Mouse (Mus musculus) frontal cortex, adult 2 months (tissue): ENCODE results near the gene Olfr866. TPM values are rescaled to one million over a fixed set of nuclear protein-coding genes. Genes with fewer than 3 reads are reported as not detected.

ENCODE experiments used
- DNase-seq, 2 experiments: peaks; one replicate each; pipeline ENCODE4 v3.0.0; 2022; ENCODE audit warnings: low spot score in 1 of 2; ENCODE audit errors: extremely low spot score in 1 of 2
- polyA plus RNA-seq: library from polyadenylated mRNA; depleted of rRNA; stranded (reverse); fragments of >200 nt; gene quantifications from 2 replicates; pipeline ENCODE4 v1.2.3, GENCODE M21; 2012; rRNA removed

The Olfr866 gene
- not detected in 2 replicates for polyA plus RNA-seq

DNA sequence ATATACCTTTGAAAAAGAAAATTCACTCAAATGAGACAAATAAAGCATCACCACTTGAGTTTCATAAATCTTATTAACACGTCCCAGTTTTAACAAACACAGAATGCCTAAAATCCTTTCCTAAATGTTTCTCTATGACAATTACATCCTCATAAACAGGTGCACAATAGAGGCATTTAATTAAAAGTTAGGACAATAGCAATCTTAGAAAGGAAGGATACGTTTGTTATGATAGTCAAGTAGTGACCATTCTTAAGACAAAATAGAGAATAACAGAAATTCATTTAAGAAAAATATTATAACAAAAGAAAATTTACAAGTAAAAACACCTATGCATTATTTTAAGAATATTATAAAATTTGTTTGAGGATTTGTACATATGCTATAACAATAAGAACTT is at the start of gene Olfr866:
Olfr866 (minus strand) TSS at position 101 of the 400 bp plus-strand sequence.
- DNase-seq, result no peak

DNA sequence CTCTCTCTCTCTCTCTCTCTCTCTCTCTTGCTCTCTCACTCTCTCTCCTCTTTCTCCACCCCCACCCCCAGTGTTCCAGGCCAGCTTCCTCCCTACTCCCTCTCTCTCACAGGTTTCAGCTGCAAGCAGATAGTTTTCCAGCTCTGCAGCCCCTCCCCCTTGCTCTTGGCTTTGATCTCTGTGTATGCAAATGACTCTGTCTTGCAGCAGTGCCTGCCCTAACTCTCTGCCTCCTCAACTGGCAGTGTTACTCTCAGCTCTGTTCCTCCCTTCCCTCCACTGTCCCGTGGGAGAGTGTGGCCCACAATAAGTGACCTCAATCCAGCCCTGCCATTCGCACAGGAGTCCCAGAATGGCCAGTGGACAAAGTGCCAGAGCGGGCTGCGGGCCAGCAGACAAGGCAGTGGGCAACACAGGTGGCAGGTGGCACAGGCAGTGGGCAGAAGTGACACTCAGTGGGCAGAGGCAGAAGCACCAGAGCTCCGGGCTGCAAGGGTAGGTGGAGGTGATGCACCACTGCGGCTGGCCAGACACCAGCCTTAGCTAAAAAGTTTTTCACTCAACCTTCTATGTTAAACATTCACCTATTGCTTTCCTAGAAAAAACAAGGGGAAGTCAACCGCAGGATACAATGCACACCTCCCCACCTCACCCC is 45.8 kb upstream of the Olfr866 start:
- DNase-seq, result no peak

- no peak for DNase-seq
Observed at GRCm38 (mm10) chr9:20071291-20071690, 43.5 kb upstream of the Olfr866 start.

- no peak for DNase-seq
Observed at GRCm38 (mm10) chr9:20070236-20070635, 42.4 kb upstream of the Olfr866 start.

GRCm38 (mm10) chr9:20057462-20057861 is 29.6 kb upstream of the Olfr866 start, which contains the start of gene Olfr867:
TSS of gene Olfr867 (minus strand) at chr9:20057562.
- no peak for DNase-seq

DNA sequence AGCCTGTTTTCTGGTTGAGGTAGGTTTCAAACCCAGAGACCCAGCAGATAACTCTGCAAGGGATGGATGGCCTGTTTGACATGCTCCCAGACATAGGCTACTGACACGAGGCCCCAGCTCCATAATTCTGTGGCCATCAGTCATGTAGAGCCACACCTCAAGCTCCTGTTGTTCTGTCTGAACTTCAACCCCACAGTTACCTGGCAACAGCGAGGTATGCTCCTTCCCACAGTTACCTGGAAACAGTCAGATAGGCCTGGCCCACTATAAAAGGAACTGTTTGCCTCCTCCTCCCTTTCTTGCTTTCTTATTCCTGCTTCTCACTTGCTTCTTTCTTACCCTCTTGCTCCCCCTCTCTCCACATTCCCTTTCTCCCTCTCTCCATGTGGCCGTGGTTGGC is 20.1 kb upstream of the Olfr866 start:
- no peak for DNase-seq

Other genes with a start within 250 kb of the Olfr866 start
- not detected in 2 replicates for gene Olfr58, start 247.8 kb downstream of the Olfr866 start, polyA plus RNA-seq
- 0.04 and 0.06 TPM in 2 replicates for gene Olfr859, start 223.1 kb downstream of the Olfr866 start, polyA plus RNA-seq
- gene Olfr860, start 178.3 kb downstream of the Olfr866 start, polyA plus RNA-seq, result not detected in 2 replicates
- gene Olfr862, start 140.0 kb downstream of the Olfr866 start, polyA plus RNA-seq, result not detected in 2 replicates
- not detected in 2 replicates for gene Olfr77, start 111.2 kb downstream of the Olfr866 start, polyA plus RNA-seq
- not detected in 2 replicates for gene Olfr867, start 29.5 kb upstream of the Olfr866 start, polyA plus RNA-seq
- gene Olfr868, start 70.6 kb upstream of the Olfr866 start, polyA plus RNA-seq, result not detected in 2 replicates
- not detected in 2 replicates for gene Olfr869, start 101.0 kb upstream of the Olfr866 start, polyA plus RNA-seq
- gene Olfr870, start 146.0 kb upstream of the Olfr866 start, polyA plus RNA-seq, result not detected in 2 replicates
- not detected in 2 replicates for gene Olfr871, start 184.2 kb upstream of the Olfr866 start, polyA plus RNA-seq
- gene Olfr872, start 209.1 kb upstream of the Olfr866 start, polyA plus RNA-seq, result not detected in 2 replicates